Mouse (Mus musculus): Measurements from ENCODE around the gene Sppl3. TPM values are rescaled to one million over a fixed set of nuclear protein-coding genes. Genes with fewer than 3 reads are reported as not detected.

Sppl3 gene
- total and polyA plus RNA-seq, 2 experiments from 2014 or later = 30.1 to 147 TPM

DNA sequence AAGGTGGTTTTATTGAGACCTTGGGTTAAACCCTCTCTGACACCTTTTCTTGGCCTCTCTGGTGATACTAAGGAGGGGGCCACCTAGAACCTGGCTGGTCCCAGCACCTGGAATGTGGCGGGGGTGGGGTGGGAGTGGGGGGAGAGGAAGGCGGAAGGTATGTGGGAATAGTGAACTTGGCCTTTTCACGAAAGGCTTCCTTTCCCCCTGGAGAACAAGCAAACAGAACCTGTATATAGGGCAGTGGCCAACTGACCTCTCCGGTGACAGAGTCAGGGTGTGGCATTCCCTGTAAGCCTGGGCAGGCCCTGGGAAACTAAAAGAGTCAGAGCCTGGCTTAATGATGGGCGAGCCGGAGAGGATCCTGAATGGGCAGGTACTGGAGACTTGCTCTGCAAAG lies 1.8 kb upstream of the Sppl3 start:
- no peak for ATAC-seq
- Histone ChIP-seq H3K4me1 (ENCODE audit: insufficient read depth, low read length) (peaks cover 12% of the 10 kb centered on the region), H3K9ac (replicated peaks; ENCODE audit: low read length) (no peak overlapping the region), H3K4me3 (ENCODE audit: low read length) (no peak overlapping the region), H3K36me3 (ENCODE audit: insufficient read depth, low read length) (no peaks in the 10 kb centered on the region), H3K27ac (no peak overlapping the region), H3K4me2 (ENCODE audit: low read depth, low read length) (no peak overlapping the region), H3K9me3 (ENCODE audit: low read length) (no peaks in the 10 kb centered on the region), H3K27me3 (ENCODE audit: insufficient read depth, low read length) (no peaks in the 10 kb centered on the region)
- no peak for TF ChIP-seq CTCF (IDR thresholded peaks at IDR 0.05; ENCODE audit: low read depth)
- no peak for DNase-seq (ENCODE audit: low spot score)
- WGBS = 92% methylated on average over 6 of the region's 6 CpGs

DNA sequence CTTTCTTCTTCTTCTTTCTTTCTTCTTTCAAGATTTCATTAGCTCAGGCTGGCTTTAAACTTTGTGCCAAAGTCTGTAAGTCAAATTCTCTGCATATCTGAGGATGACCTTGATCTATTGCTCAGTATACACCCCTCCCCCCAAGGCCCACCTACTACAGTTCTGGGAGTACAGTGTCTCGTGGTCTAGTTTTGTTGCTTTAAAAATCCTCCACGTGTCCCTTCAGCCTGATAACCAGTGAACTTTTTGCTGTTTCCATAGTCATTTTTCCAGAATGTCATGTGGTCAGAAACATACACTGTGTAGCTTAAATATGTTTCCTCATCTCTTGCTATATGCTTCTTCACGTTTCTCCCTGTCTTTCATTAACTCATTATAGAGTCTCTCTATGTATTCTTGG lies 976 bp upstream of the Sppl3 start:
- no peaks in the 10 kb centered on the region for H3K36me3 ChIP-seq (ENCODE audit: insufficient read depth, low read length)
- no peak overlapping the region for H3K4me3 ChIP-seq (ENCODE audit: low read length)
- no peaks in the 10 kb centered on the region for H3K27me3 ChIP-seq (ENCODE audit: insufficient read depth, low read length)
- no peaks in the 10 kb centered on the region for H3K9me3 ChIP-seq (ENCODE audit: low read length)
- 68% methylated on average over 3 of the region's 3 CpGs for WGBS
- H3K4me2 ChIP-seq (ENCODE audit: low read depth, low read length) = peak overlapping the region; percentile 71; the same call in 1 of the 2 replicates
- H3K9ac ChIP-seq (replicated peaks; ENCODE audit: low read length) = no peak overlapping the region
- DNase-seq (ENCODE audit: low spot score) = no peak
- ATAC-seq = no peak
- no peak for TF ChIP-seq CTCF (IDR thresholded peaks at IDR 0.05; ENCODE audit: low read depth)
- H3K4me1 ChIP-seq (ENCODE audit: insufficient read depth, low read length) = peaks cover 12% of the 10 kb centered on the region
- H3K27ac ChIP-seq = peak overlapping the region; percentile 91

DNA sequence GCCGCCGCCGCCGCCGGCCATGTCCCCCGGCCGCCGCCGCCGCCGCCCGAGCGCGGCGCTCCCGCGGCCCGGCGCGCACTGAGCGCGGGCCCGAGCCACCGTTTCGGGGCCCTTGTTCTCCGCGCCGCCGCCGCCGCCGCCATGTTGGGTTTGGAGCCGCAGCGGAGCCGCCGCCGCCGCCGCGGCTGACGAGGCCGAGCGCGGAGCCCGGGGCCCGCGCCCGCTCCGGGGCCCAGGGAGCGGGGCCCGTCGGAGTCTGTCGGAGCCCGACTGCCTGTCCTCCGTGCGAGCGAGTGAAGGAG lies 231 bp downstream of the Sppl3 start:
- Histone ChIP-seq H3K27me3 (ENCODE audit: insufficient read depth, low read length) (no peaks in the 10 kb centered on the region), H3K4me3 (ENCODE audit: low read length) (peak overlapping the region; percentile 92), H3K36me3 (ENCODE audit: insufficient read depth, low read length) (no peaks in the 10 kb centered on the region), H3K4me1 (ENCODE audit: insufficient read depth, low read length) (peaks cover 12% of the 10 kb centered on the region), H3K4me2 (ENCODE audit: low read depth, low read length) (peak overlapping the region; percentile 96), H3K9ac (replicated peaks; ENCODE audit: low read length) (peak overlapping the region; percentile 97), H3K9me3 (ENCODE audit: low read length) (no peaks in the 10 kb centered on the region), H3K27ac (peak overlapping the region; percentile 91)
- DNase-seq (ENCODE audit: low spot score) = no peak
- under 1% methylated on average over 55 of the region's 57 CpGs for WGBS
- TF ChIP-seq CTCF (IDR thresholded peaks at IDR 0.05; ENCODE audit: low read depth) = no peak
- peak; percentile 59 for ATAC-seq

DNA sequence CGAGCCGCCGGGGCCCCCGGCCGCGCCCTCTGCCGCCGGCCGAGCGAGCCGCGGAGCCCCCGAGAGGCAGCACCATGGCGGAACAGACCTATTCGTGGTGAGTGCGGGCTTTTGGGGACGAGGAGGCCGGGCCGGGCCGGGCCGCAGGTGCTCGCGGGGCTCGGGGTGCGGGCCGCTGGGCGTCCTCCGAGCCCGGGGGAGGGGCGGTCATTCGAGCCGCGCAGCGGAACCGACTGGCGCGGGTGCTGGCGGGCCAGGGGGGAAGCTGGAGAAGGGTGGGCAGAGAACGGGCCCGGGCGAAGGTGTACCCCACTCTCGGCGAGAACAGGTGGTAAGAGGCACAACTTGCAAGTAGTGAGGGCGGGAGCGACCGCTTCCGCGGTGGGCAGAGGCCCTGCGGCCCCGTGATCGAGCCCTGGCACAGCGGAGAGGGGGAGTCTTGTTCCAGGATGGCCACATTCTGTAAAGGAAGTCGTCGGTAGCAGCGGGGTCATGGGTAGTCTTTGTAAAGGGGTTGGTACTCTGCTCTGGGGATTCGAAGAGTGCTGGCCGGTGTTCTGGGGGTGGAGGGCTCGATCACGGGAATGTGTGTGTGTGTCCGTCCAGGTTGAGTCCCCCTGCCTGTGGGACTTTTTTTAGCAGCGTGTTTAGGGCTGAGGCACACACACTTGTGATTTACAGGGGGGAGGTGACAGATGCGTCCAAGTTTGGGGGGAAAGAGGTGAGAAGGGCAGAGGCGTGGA lies 753 bp downstream of the Sppl3 start:
- WGBS = 1% methylated on average over 62 of the region's 63 CpGs
- Histone ChIP-seq H3K9me3 (ENCODE audit: low read length) (no peaks in the 10 kb centered on the region), H3K27ac (peak overlapping the region; percentile 91), H3K27me3 (ENCODE audit: insufficient read depth, low read length) (no peaks in the 10 kb centered on the region), H3K4me2 (ENCODE audit: low read depth, low read length) (peak overlapping the region; percentile 96), H3K9ac (replicated peaks; ENCODE audit: low read length) (peak overlapping the region; percentile 97), H3K4me1 (ENCODE audit: insufficient read depth, low read length) (peaks cover 12% of the 10 kb centered on the region), H3K36me3 (ENCODE audit: insufficient read depth, low read length) (no peaks in the 10 kb centered on the region), H3K4me3 (ENCODE audit: low read length) (peak overlapping the region; percentile 92)
- ATAC-seq (peak; percentile 41), DNase-seq (ENCODE audit: low spot score) (peak; percentile 43)
- TF ChIP-seq CTCF (IDR thresholded peaks at IDR 0.05; ENCODE audit: low read depth) = peak; percentile 41

DNA sequence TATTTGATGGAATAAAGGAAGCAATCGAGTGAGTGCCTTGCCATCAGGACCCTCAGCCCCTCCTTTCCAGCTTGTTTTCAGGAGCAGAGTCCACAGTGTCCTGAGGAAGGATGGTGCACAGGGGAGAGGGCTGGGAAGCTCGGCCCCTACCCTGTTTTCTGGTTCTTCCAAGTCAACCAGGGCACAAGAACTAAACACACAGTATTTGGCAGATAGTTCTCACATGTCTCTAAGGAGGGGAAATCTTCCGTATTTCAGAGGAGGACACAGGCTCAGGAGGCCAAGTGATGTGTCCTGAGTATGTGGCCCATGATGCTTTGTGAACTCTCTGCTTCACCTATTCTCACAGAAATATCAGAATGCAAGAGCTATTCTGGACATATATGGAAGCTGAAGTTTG lies 2.5 kb downstream of the Sppl3 start:
- ATAC-seq (no peak), DNase-seq (ENCODE audit: low spot score) (no peak)
- no peak for TF ChIP-seq CTCF (IDR thresholded peaks at IDR 0.05; ENCODE audit: low read depth)
- Histone ChIP-seq H3K4me3 (ENCODE audit: low read length) (no peak overlapping the region), H3K4me2 (ENCODE audit: low read depth, low read length) (peak overlapping the region; percentile 96), H3K36me3 (ENCODE audit: insufficient read depth, low read length) (no peaks in the 10 kb centered on the region), H3K27ac (no peak overlapping the region), H3K27me3 (ENCODE audit: insufficient read depth, low read length) (no peaks in the 10 kb centered on the region), H3K9me3 (ENCODE audit: low read length) (no peaks in the 10 kb centered on the region), H3K9ac (replicated peaks; ENCODE audit: low read length) (no peak overlapping the region), H3K4me1 (ENCODE audit: insufficient read depth, low read length) (peaks cover 12% of the 10 kb centered on the region)
- 51% methylated on average over 3 of the region's 3 CpGs for WGBS

DNA sequence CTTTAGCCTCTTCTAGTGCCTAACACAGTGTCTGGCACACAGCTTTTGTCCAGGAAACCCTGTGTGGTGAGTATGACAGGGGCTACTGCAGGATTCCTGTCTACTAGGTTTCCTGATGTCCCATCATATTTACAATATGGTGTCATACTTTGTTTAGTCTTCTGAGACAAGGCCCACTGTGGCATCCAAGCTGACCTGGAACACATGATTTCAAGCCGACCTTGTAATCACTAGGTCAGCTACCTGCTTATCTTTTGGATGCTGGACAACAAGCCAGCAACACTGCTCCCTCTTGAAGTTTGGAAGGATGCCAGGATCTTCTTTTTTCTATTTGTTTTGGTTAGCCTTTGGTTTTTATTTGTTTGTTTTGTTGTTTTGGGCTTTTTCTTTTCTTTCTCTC lies 3.6 kb downstream of the Sppl3 start:
- Histone ChIP-seq H3K27ac (no peak overlapping the region), H3K9ac (replicated peaks; ENCODE audit: low read length) (no peak overlapping the region), H3K36me3 (ENCODE audit: insufficient read depth, low read length) (no peaks in the 10 kb centered on the region), H3K27me3 (ENCODE audit: insufficient read depth, low read length) (no peaks in the 10 kb centered on the region), H3K4me1 (ENCODE audit: insufficient read depth, low read length) (peaks cover 12% of the 10 kb centered on the region), H3K9me3 (ENCODE audit: low read length) (no peaks in the 10 kb centered on the region), H3K4me3 (ENCODE audit: low read length) (no peak overlapping the region), H3K4me2 (ENCODE audit: low read depth, low read length) (no peak overlapping the region)
- DNase-seq (ENCODE audit: low spot score) (no peak), ATAC-seq (no peak)
- 53% methylated on average over 1 of the region's 1 CpGs for WGBS
- TF ChIP-seq CTCF (IDR thresholded peaks at IDR 0.05; ENCODE audit: low read depth) = no peak

DNA sequence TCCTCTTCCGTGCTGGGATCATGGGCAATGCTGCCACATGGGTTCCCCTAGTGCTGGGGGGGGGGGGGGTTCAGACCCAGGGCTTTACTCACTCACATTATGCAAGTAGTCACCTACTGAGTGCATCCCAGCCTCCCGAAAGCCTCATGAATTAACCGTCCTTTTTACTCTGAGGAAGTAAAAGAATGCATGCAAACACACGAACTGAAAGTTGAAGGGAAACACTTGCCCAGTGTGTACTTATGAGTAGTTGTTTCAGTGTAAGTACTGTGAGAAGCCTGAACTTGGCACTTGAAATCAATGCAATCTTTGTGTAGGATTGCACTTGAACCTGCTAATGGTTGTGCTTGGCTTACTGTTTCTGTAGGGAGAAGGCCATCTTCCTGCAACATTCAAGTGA lies 4.2 kb downstream of the Sppl3 start:
- 39% methylated on average over 4 of the region's 4 CpGs for WGBS
- Histone ChIP-seq H3K27ac (no peak overlapping the region), H3K9me3 (ENCODE audit: low read length) (no peaks in the 10 kb centered on the region), H3K36me3 (ENCODE audit: insufficient read depth, low read length) (no peaks in the 10 kb centered on the region), H3K4me2 (ENCODE audit: low read depth, low read length) (0 out of 2 replicates have a peak overlapping the region, but pooled peaks have one; percentile 3), H3K4me3 (ENCODE audit: low read length) (no peak overlapping the region), H3K4me1 (ENCODE audit: insufficient read depth, low read length) (peaks cover 12% of the 10 kb centered on the region), H3K27me3 (ENCODE audit: insufficient read depth, low read length) (no peaks in the 10 kb centered on the region), H3K9ac (replicated peaks; ENCODE audit: low read length) (no peak overlapping the region)
- TF ChIP-seq CTCF (IDR thresholded peaks at IDR 0.05; ENCODE audit: low read depth) = no peak
- ATAC-seq (no peak), DNase-seq (ENCODE audit: low spot score) (no peak)

All from hindbrain, postnatal 0 days (tissue).